Mouse (Mus musculus) neural tube, embryonic 11.5 days (tissue): ENCODE data around the gene Abcg4. TPM values are rescaled to one million over a fixed set of nuclear protein-coding genes. Genes with fewer than 3 reads are reported as not detected.
A peak's percentile ranks its signal among the peaks of the same experiment; 100 is the strongest.

Experiments
- ATAC-seq: fragments of 200-750 bp; cut with Nextera tagmentation; 2 replicates; pipeline ENCODE4 v1.8.0; 2017; ENCODE audit warnings: moderate number of reproducible peaks, mild to moderate bottlenecking, moderate TSS enrichment, moderate library complexity; ENCODE audit not compliant: insufficient read depth, low FRiP score, low TSS enrichment
- DNase-seq: peaks from one replicate; pipeline ENCODE4 v3.0.0-alpha.2; 2015; ENCODE audit warnings: low spot score
- H3K27ac ChIP-seq: fragments of 300-500 bp; sonication (generic); 2 replicates; pipeline ENCODE4 v1.5.1; 2014; ENCODE audit warnings: low read depth, mild to moderate bottlenecking, low read length
- H3K27me3 ChIP-seq: fragments of 300-500 bp; sonication (generic); 2 replicates; pipeline ENCODE4 v1.6.1; 2014; ENCODE audit warnings: mild to moderate bottlenecking, low read length, mixed read lengths; ENCODE audit not compliant: control insufficient read depth, insufficient read depth
- H3K36me3 ChIP-seq: fragments of 300-500 bp; sonication (generic); 2 replicates; pipeline ENCODE4 v1.6.1; 2014; ENCODE audit warnings: mild to moderate bottlenecking, low read length, moderate library complexity, mixed read lengths; ENCODE audit not compliant: control insufficient read depth, insufficient read depth
- H3K4me1 ChIP-seq: fragments of 300-500 bp; sonication (generic); 2 replicates; pipeline ENCODE4 v1.6.1; 2014; ENCODE audit warnings: low read length, mixed read lengths; ENCODE audit not compliant: control insufficient read depth, insufficient read depth
- H3K4me2 ChIP-seq: fragments of 300-500 bp; sonication (generic); 2 replicates; pipeline ENCODE4 v1.6.1; 2014; ENCODE audit warnings: low read depth, mild to moderate bottlenecking, moderate library complexity
- H3K4me3 ChIP-seq: fragments of 300-500 bp; sonication (generic); 2 replicates; pipeline ENCODE4 v1.5.1; 2014; ENCODE audit warnings: low read depth, low read length
- H3K9ac ChIP-seq: fragments of 300-500 bp; sonication (generic); 2 replicates; pipeline ENCODE4 v1.6.1; 2014; ENCODE audit warnings: mild to moderate bottlenecking, low read length
- H3K9me3 ChIP-seq: fragments of 300-500 bp; sonication (generic); 2 replicates; pipeline ENCODE4 v1.6.1; 2016; ENCODE audit warnings: low read length; ENCODE audit not compliant: control insufficient read depth
- WGBS: fragments of 180-500 bp; shearing (Covaris S2); extraction: QIAGEN DNeasy Blood & Tissue Kit; methylation state at CpG from one replicate; pipeline ENCODE4 v1.1.7; 2014; 5-methylcytosine and 5-hydroxymethylcytosine counted together
- microRNA-seq: library from miRNA; unstranded; fragments of <30 nt; microRNA quantifications from one replicate; pipeline ENCODE4, GENCODE M21; 2016
- polyA plus RNA-seq: library from polyadenylated mRNA; unstranded; fragments of >200 nt; fragmentation: Nextera tagmentation; extraction: Ambion mirVana; gene quantifications from 2 replicates; pipeline ENCODE4 v1.2.1, GENCODE M21; 2014

Abcg4 gene
- polyA plus RNA-seq, 1 experiment from 2014 or later, result 4.5 TPM

- Histone ChIP-seq H3K36me3 (no peaks in the 10 kb centered on the region), H3K9me3 (no peaks in the 10 kb centered on the region), H3K4me2 (peak overlapping the region; percentile 57), H3K27me3 (no peaks in the 10 kb centered on the region), H3K9ac (peak overlapping the region; percentile 87), H3K4me1 (peaks cover 12% of the 10 kb centered on the region), H3K27ac (peak overlapping the region; percentile 89), H3K4me3 (peak overlapping the region; percentile 91)
- DNase-seq (no peak), ATAC-seq (peak; percentile 82)
- WGBS, result under 1% methylated on average over 35 of the region's 40 CpGs
Measured at GRCm38 (mm10) chr9:44233021-44233801, 55.2 kb downstream of the Abcg4 start.

GRCm38 (mm10) chr9:44231609-44232008 is 56.8 kb downstream of the Abcg4 start:
- no peaks in the 10 kb centered on the region for H3K27me3 ChIP-seq
- no peak overlapping the region for H3K9ac ChIP-seq
- no peak overlapping the region for H3K27ac ChIP-seq
- peaks cover 12% of the 10 kb centered on the region for H3K4me1 ChIP-seq
- DNase-seq (no peak), ATAC-seq (no peak)
- H3K4me3 ChIP-seq, result no peak overlapping the region
- H3K9me3 ChIP-seq, result no peaks in the 10 kb centered on the region
- H3K36me3 ChIP-seq, result no peaks in the 10 kb centered on the region
- no peak overlapping the region for H3K4me2 ChIP-seq

- H3K9me3 ChIP-seq, result no peaks in the 10 kb centered on the region
- H3K27me3 ChIP-seq, result no peaks in the 10 kb centered on the region
- 78% methylated on average over 6 of the region's 6 CpGs for WGBS
- no peak overlapping the region for H3K4me2 ChIP-seq
- no peaks in the 10 kb centered on the region for H3K4me1 ChIP-seq
- no peak overlapping the region for H3K9ac ChIP-seq
- ATAC-seq, result no peak
- DNase-seq, result no peak
- H3K36me3 ChIP-seq, result no peaks in the 10 kb centered on the region
- no peak overlapping the region for H3K27ac ChIP-seq
- H3K4me3 ChIP-seq, result no peak overlapping the region
Measured at GRCm38 (mm10) chr9:44225993-44226392, 62.4 kb downstream of the Abcg4 start.

Small RNA genes lying within 50 kb of the gene (microRNA-seq; reads per million reads assigned to microRNA genes)
- gene Gm44335, result not detected

Other genes with a start within 250 kb of the Abcg4 start
- gene Thy1, start 245.2 kb downstream of the Abcg4 start, polyA plus RNA-seq, result not detected in 2 replicates
- gene Usp2, start 221.6 kb downstream of the Abcg4 start, polyA plus RNA-seq, result 10.5 and 11.7 TPM in 2 replicates
- 0.15 and 0.21 TPM in 2 replicates for gene Mfrp, start 186.9 kb downstream of the Abcg4 start, polyA plus RNA-seq
- 0.27 and 0.31 TPM in 2 replicates for gene C1qtnf5, start 181.4 kb downstream of the Abcg4 start, polyA plus RNA-seq
- gene Gm49380, start 175.1 kb downstream of the Abcg4 start, polyA plus RNA-seq, result 0.20 and 0.95 TPM in 2 replicates
- gene Rnf26, start 175.1 kb downstream of the Abcg4 start, polyA plus RNA-seq, result 62.4 and 71.1 TPM in 2 replicates
- gene Mcam, start 154.1 kb downstream of the Abcg4 start, polyA plus RNA-seq, result 14.3 and 15.0 TPM in 2 replicates
- gene Cbl, start 54.6 kb downstream of the Abcg4 start, polyA plus RNA-seq, result 19.1 and 22.2 TPM in 2 replicates
- gene Ccdc153, start 47.9 kb downstream of the Abcg4 start, polyA plus RNA-seq, result not detected in 2 replicates
- gene Pdzd3, start 37.1 kb downstream of the Abcg4 start, polyA plus RNA-seq, result 0.11 TPM in 1 of 2 replicates, not detected in the other
- gene Nlrx1, start 20.0 kb downstream of the Abcg4 start, polyA plus RNA-seq, result 2.4 and 3.2 TPM in 2 replicates
- 23.6 and 26.9 TPM in 2 replicates for gene Hinfp, start 17.1 kb upstream of the Abcg4 start, polyA plus RNA-seq
- gene C2cd2l, start 31.7 kb upstream of the Abcg4 start, polyA plus RNA-seq, result 14.9 and 17.1 TPM in 2 replicates
- 47.6 and 48.6 TPM in 2 replicates for gene Dpagt1, start 37.4 kb upstream of the Abcg4 start, polyA plus RNA-seq
- 366 and 382 TPM in 2 replicates for gene H2afx, start 46.1 kb upstream of the Abcg4 start, polyA plus RNA-seq
- gene Hmbs, start 55.6 kb upstream of the Abcg4 start, polyA plus RNA-seq, result 139 and 140 TPM in 2 replicates
- 29.3 and 32.9 TPM in 2 replicates for gene Vps11, start 73.1 kb upstream of the Abcg4 start, polyA plus RNA-seq
- 36.7 and 38.8 TPM in 2 replicates for gene Hyou1, start 90.9 kb upstream of the Abcg4 start, polyA plus RNA-seq
- 26.8 and 31.8 TPM in 2 replicates for gene Slc37a4, start 108.2 kb upstream of the Abcg4 start, polyA plus RNA-seq
- 1,766 and 1,857 TPM in 2 replicates for gene Rps25, start 118.5 kb upstream of the Abcg4 start, polyA plus RNA-seq
- 204 and 214 TPM in 2 replicates for gene Trappc4, start 119.0 kb upstream of the Abcg4 start, polyA plus RNA-seq
- 20.9 and 21.8 TPM in 2 replicates for gene Ccdc84, start 130.0 kb upstream of the Abcg4 start, polyA plus RNA-seq
- not detected in 2 replicates for gene Foxr1, start 152.5 kb upstream of the Abcg4 start, polyA plus RNA-seq
- gene Upk2, start 166.4 kb upstream of the Abcg4 start, polyA plus RNA-seq, result 0.29 TPM in 1 of 2 replicates, not detected in the other
- 8.0 and 8.8 TPM in 2 replicates for gene Bcl9l, start 194.2 kb upstream of the Abcg4 start, polyA plus RNA-seq